Mouse (Mus musculus) limb, embryonic 11.5 days (tissue): ENCODE measurements around the gene Stx11. TPM values are rescaled to one million over a fixed set of nuclear protein-coding genes. Genes with fewer than 3 reads are reported as not detected.

Experiments
- ATAC-seq: fragments of 200-750 bp; cut with Nextera tagmentation; 2 replicates; pipeline ENCODE4 v1.8.0; 2017; ENCODE audit warnings: low read depth; ENCODE audit not compliant: insufficient number of reproducible peaks, low FRiP score, low TSS enrichment
- DNase-seq: peaks from one replicate; pipeline ENCODE4 v3.0.0-alpha.2; 2015; ENCODE audit warnings: low spot score
- H3K27ac ChIP-seq: fragments of 300-500 bp; sonication (generic); replicated peaks from 2 replicates; pipeline ENCODE4 v1.5.1; 2014; ENCODE audit warnings: low read depth, mild to moderate bottlenecking, low read length
- H3K27me3 ChIP-seq: fragments of 300-500 bp; sonication (generic); 2 replicates; pipeline ENCODE4 v1.6.1; 2014; ENCODE audit warnings: mild to moderate bottlenecking, low read length, mixed read lengths; ENCODE audit not compliant: control insufficient read depth, insufficient read depth
- H3K36me3 ChIP-seq: fragments of 300-500 bp; sonication (generic); 2 replicates; pipeline ENCODE4 v1.6.1; 2014; ENCODE audit warnings: mild to moderate bottlenecking, low read length, moderate library complexity, mixed read lengths; ENCODE audit not compliant: control insufficient read depth, insufficient read depth
- H3K4me1 ChIP-seq: fragments of 300-500 bp; sonication (generic); 2 replicates; pipeline ENCODE4 v1.6.1; 2014; ENCODE audit warnings: low read length, mixed read lengths; ENCODE audit not compliant: control insufficient read depth, insufficient read depth
- H3K4me2 ChIP-seq: fragments of 300-500 bp; sonication (generic); 2 replicates; pipeline ENCODE4 v1.6.1; 2014; ENCODE audit warnings: low read depth, mild to moderate bottlenecking, moderate library complexity; ENCODE audit not compliant: severe bottlenecking
- H3K4me3 ChIP-seq: fragments of 300-500 bp; sonication (generic); 2 replicates; pipeline ENCODE4 v1.5.1; 2014; ENCODE audit warnings: low read depth, low read length
- H3K9ac ChIP-seq: fragments of 300-500 bp; sonication (generic); 2 replicates; pipeline ENCODE4 v1.6.1; 2014; ENCODE audit warnings: mild to moderate bottlenecking, low read length
- H3K9me3 ChIP-seq: fragments of 300-500 bp; sonication (generic); 2 replicates; pipeline ENCODE4 v1.6.1; 2016; ENCODE audit warnings: low read length; ENCODE audit not compliant: control insufficient read depth
- WGBS: fragments of 180-500 bp; shearing (Covaris S2); extraction: QIAGEN DNeasy Blood & Tissue Kit; methylation state at CpG from one replicate; pipeline ENCODE4 v1.1.7; 2014; 5-methylcytosine and 5-hydroxymethylcytosine counted together
- polyA plus RNA-seq: library from polyadenylated mRNA; unstranded; fragments of >200 nt; fragmentation: Nextera tagmentation; extraction: Ambion mirVana; gene quantifications from 2 replicates; pipeline ENCODE4 v1.2.1, GENCODE M21; 2014

The Stx11 gene
- polyA plus RNA-seq, 1 experiment from 2014 or later, result 1.5 TPM

DNA sequence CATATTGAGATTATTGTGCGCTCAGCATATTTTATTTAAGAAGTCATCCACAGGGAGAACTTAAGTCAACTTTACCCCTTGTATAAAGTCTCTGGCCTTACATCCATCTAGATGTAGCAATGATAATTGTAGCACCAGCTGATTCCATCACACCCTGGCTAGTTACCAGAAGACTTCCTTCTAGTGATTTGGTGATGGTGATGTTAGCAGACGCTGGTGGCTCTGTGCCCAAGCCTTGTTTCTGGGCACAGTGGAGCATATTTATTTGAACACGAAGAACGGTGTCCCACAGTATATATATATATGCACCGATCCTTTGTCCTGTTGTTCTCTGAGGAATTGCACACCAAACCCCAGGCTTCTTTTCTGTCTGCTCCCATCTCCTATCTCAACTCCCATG is 64.2 kb downstream of the Stx11 start:
- Histone ChIP-seq H3K9ac (no peak overlapping the region), H3K4me1 (no peaks in the 10 kb centered on the region), H3K36me3 (no peaks in the 10 kb centered on the region), H3K9me3 (no peaks in the 10 kb centered on the region), H3K4me3 (no peak overlapping the region), H3K4me2 (no peak overlapping the region), H3K27ac (no peak overlapping the region), H3K27me3 (no peaks in the 10 kb centered on the region)
- DNase-seq (no peak), ATAC-seq (no peak)
- WGBS, result 93% methylated on average over 5 of the region's 5 CpGs

- no peak for ATAC-seq
- H3K9ac ChIP-seq, result no peak overlapping the region
- 95% methylated on average over 3 of the region's 3 CpGs for WGBS
These were observed 70.8 kb downstream of the Stx11 start for GRCm38 (mm10) chr10:12893339-12893738.

DNA sequence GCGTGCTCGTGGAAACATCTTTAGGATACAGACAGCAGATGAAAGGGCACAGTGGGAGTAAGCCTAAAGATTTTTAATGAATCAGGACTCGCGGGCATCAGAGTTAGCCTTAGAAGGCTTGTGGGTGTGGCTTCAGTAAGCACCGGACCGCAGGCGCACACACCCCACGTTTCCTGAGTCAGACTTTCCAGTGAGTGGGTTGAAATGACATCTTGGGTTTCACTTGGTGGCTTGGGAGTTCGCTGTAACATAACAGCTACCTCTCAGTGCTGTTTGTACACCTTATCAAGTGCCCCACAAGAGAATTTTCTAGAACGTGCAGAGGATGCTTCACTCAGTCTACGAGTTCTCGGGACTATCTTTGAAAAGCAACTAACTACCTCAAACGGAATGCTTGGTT is 75.7 kb downstream of the Stx11 start:
- H3K9me3 ChIP-seq, result no peaks in the 10 kb centered on the region
- no peaks in the 10 kb centered on the region for H3K4me1 ChIP-seq
- H3K9ac ChIP-seq, result no peak overlapping the region
- no peak overlapping the region for H3K4me2 ChIP-seq
- no peak overlapping the region for H3K4me3 ChIP-seq
- DNase-seq (no peak), ATAC-seq (no peak)
- no peak overlapping the region for H3K27ac ChIP-seq
- H3K27me3 ChIP-seq, result no peaks in the 10 kb centered on the region
- WGBS, result 84% methylated on average over 13 of the region's 13 CpGs
- H3K36me3 ChIP-seq, result no peaks in the 10 kb centered on the region

More at GRCm38 (mm10) chr10:12893339-12893738, 70.8 kb downstream of the Stx11 start:
- no peak overlapping the region for H3K27ac ChIP-seq
- H3K27me3 ChIP-seq, result no peaks in the 10 kb centered on the region
- H3K36me3 ChIP-seq, result no peaks in the 10 kb centered on the region
- no peak overlapping the region for H3K4me2 ChIP-seq
- H3K4me3 ChIP-seq, result no peak overlapping the region
- no peaks in the 10 kb centered on the region for H3K4me1 ChIP-seq
- no peak for DNase-seq
- no peaks in the 10 kb centered on the region for H3K9me3 ChIP-seq

Other genes with a start within 250 kb of the Stx11 start
- 41.0 and 41.9 TPM in 2 replicates for gene Utrn, start 94.9 kb downstream of the Stx11 start, polyA plus RNA-seq
- gene Sf3b5, start 41.0 kb upstream of the Stx11 start, polyA plus RNA-seq, result 42.7 and 45.7 TPM in 2 replicates
- 74.5 and 74.9 TPM in 2 replicates for gene Plagl1, start 96.2 kb upstream of the Stx11 start, polyA plus RNA-seq
- gene Zc2hc1b, start 213.7 kb upstream of the Stx11 start, polyA plus RNA-seq, result not detected in 2 replicates
- 62.6 and 64.0 TPM in 2 replicates for gene Ltv1, start 228.9 kb upstream of the Stx11 start, polyA plus RNA-seq